Mouse (Mus musculus) olfactory bulb, adult 2 months (tissue): Measurements from ENCODE around the gene Ercc8.

Source experiments
- CTCF ChIP-seq: fragments of 200-500 bp; IDR thresholded peaks from 2 replicates; pipeline ENCODE4 v1.5.1; 2012; ENCODE audit warnings: low read depth, mild to moderate bottlenecking, low read length, moderate library complexity; ENCODE audit not compliant: insufficient read depth
- POLR2A ChIP-seq: fragments of 200-500 bp; IDR thresholded peaks from 2 replicates; pipeline ENCODE4 v1.6.1; 2012; ENCODE audit warnings: mild to moderate bottlenecking, low read depth, low read length, moderate library complexity; ENCODE audit not compliant: insufficient read depth

- TF ChIP-seq CTCF (no peak), POLR2A (no peak)
Measured at GRCm38 (mm10) chr13:108179618-108180017, 21.1 kb downstream of the Ercc8 start.
